Mouse (Mus musculus): ENCODE results near the gene Epor.

Epor gene

DNA sequence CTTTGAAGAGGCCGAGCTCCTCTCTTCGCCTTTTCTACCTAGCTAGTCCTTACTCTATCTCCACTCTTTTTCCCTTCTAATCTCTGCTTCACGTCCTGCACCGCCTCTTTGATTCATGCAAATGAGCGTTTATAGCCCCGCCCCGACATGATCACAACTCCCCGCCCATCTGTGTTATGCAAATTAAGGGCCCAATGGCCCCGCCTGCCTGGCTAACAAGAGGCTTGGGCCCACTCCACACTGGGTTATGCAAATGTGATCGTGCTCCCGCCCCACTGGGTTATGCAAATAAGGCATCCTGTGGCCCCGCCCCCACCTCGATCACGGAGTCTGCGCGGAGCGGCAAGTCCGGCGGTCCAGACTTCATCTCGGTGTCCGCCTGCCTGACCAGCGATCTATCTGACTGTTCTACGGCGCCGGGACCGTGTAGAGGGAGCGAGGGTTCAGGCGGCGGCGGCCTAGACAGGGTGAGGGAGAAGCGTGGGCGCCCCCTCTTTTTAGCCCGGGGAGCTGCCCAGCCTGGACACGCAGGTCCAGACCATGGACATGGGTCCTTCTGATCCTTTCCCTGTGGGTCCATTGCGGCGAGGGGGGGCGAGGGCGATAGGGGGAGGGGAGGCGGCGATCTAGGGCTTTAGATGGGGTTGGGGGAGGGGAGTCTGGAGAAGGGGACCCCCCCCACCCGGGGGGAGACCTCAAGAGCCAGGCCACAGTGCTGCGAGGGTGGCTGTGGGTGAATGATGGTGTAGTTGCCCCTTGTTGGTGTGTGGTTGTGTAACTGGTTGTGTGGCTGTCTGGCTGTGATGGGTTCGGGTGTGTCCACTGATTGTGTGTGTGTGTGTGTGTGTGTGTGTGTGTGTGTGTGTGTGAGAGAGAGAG is 26.4 kb downstream of the Epor start, which contains the start of gene Plppr2:
Gene Plppr2, plus strand, starts transcription at position 342 of the 879 bp plus-strand sequence.
- peak; percentile 96 for DNase-seq (ENCODE audit: low spot score)

GRCm38 (mm10) chr9:21935466-21936131 is 27.7 kb downstream of the Epor start:
- DNase-seq (ENCODE audit: low spot score) = no peak

- DNase-seq (ENCODE audit: low spot score) = no peak
Measured at GRCm38 (mm10) chr9:21934021-21934420, 29.3 kb downstream of the Epor start.

GRCm38 (mm10) chr9:21932445-21933137 is 30.7 kb downstream of the Epor start:
- no peak for DNase-seq (ENCODE audit: low spot score)

DNA sequence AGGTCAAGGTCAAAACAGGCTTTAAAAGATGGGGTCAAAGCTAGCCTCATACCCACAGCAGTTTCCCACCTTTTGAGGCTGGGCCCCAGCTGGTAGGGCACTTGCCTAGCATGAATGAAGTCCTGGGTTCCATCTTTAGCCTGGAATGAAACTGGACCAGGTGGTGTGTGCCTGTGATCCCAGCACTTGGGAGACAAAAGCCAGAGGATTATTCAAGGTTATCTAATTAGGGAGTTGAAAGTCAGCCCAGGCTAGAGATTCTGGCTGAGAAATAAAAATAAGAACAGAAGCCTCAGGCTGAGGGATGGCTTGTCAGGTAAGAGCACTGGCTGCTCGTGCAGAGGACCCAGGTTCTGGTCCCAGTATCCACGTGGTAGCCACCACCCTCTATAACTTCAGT is 31.3 kb downstream of the Epor start:
- no peak for DNase-seq (ENCODE audit: low spot score)

DNA sequence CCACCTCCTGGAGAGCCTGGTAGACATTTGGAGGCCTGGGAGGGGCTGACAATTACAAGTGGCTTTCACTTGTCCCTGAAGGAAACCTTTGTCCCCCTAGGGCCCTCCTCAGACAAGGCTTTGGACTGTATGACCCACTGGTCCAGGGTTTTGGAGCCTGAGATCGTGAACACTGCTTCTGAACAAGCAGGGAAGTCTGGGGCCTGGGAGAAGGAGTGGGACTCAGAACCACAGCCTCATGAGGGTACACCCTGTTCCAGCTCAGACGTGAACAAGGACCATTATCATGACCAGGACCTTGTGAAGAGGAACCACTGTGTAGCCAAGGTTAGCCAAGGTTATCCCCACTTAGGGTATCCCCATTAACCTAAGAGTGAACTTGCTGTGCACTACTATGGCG is 34.1 kb downstream of the Epor start:
- DNase-seq (ENCODE audit: low spot score) = no peak

DNA sequence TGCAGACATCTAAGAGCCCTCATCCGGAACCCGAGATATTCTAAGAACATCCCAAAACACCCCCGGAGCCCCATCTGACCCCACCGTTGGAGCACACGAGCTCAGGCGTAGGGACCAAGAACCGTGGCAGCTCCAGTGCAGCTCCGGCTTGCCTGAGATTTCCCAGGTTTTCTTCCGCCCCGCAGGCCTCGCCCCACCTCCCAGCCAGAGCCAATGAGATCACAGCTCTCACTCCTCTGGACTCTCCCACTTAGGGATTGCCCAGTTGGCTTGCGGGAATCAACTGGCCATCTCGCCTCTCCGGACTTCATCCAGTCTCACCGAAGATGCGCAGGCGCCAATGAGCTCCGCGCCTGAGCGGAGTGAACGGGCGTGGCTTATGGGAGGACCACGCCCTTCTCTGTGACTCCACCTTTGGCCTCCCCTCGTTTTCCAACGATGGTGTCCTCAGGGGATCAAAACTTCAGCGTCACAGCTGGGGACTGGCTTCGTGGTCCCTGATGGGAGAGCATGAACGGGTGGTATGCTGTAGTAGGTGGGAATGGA is 36.0 kb downstream of the Epor start, which contains the start of the genes Ccdc159 and Tmem205:
Gene Ccdc159, plus strand, starts transcription at position 264 of the 546 bp plus-strand sequence.
Gene Tmem205, minus strand, starts transcription at position 349 of the 546 bp plus-strand sequence.
- peak; percentile 92 for DNase-seq (ENCODE audit: low spot score)

DNA sequence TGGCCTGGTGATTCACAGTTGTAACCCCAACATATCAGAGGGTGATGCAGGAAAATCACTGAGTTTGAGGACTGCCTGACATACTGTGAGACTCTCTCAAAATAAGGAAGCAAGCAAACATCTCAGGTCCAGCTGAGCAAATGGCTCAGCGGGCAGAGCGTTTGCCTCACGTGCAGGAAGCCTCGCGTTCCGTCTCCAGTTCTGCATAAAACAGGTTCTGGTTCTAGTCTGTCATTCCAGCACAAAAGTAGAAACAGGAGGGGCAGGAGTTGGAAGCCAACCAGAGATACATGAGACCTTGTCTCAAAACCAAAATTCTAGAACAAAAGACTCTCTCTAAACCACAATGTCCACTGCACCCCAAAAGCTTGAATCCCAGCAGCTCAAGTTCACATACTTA is 36.5 kb downstream of the Epor start:
- no peak for DNase-seq (ENCODE audit: low spot score)

GRCm38 (mm10) chr9:21926155-21926554 is 37.2 kb downstream of the Epor start:
- DNase-seq (ENCODE audit: low spot score) = no peak

DNA sequence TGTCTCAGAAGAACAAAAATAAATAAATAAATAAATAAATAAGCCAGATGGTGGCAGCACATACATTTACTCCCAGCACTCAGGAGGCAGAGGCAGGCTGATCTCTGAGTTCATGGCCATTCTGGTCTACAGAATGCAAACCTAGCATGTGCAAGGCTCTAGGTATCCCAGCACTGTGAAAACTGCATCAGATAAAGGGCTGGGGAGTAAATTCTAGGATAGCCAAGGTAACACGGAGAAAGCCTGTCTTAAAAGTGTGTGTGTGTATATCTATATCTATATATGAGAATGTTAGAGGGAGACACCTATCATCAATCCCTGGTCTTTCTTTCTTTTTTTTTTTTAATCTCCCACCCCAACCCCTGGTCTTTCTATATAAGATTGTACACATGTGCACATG is 37.8 kb downstream of the Epor start:
- no peak for DNase-seq (ENCODE audit: low spot score)

- no peak for DNase-seq (ENCODE audit: low spot score)
Measured at GRCm38 (mm10) chr9:21925034-21925433, 38.3 kb downstream of the Epor start.

GRCm38 (mm10) chr9:21924099-21924493 is 39.2 kb downstream of the Epor start:
- no peak for DNase-seq (ENCODE audit: low spot score)

GRCm38 (mm10) chr9:21923490-21924098 is 39.7 kb downstream of the Epor start:
- no peak for DNase-seq (ENCODE audit: low spot score)

DNA sequence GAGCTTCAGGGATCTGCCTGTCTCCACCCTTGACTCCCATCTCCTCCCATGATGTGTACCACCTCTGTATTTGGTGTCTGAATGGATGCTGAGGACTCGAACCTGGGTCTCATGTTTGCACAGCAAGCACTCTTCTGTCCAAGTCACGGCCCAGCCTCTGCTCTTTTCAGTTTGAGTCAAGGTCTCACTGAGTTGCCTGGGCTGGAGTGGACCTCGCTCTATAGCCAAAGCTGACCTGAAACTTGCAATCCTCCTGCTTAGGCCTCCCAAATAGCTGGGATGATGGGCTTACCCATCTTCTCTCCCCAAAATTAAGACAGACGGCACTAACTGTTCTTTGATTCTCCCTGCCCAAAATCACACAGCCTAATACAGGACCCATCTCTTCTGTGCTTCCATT is 40.3 kb downstream of the Epor start:
- DNase-seq (ENCODE audit: low spot score) = no peak

- no peak for DNase-seq (ENCODE audit: low spot score)
Measured at GRCm38 (mm10) chr9:21918692-21919384, 44.5 kb downstream of the Epor start.

DNA sequence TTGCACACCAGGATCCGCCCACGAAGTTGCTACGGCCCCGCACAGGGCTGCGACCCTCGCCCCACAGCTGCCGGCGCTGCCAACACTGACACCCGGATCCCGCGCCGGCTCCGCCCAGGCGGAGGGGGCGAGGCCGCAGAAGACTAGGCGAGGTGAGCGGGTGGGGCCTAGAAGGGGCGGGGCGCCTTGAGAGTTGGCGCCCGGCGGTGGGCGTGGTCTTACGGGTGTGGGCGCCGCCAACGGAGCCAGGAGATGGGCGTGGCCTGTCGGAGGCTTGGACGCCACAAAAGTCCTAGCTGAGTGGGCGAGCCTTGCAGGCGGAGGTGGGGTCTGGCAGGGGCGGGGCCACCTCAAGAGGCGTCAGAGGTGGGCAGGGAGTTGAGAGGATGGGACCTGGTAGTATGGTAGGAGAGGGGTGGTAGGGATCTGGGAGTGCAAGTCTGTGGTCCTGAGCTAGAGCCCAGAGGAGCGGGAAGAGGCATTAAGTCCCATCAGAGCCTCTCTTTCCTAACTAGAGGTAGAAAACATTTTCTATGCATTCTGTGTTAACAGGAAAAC is 45.2 kb downstream of the Epor start, which contains the start of gene Rab3d:
Gene Rab3d, minus strand, starts transcription at position 158 of the 558 bp plus-strand sequence.
- peak; percentile 83 for DNase-seq (ENCODE audit: low spot score)

GRCm38 (mm10) chr9:21917493-21918034 is 45.7 kb downstream of the Epor start:
- peak; percentile 49 for DNase-seq (ENCODE audit: low spot score)

DNA sequence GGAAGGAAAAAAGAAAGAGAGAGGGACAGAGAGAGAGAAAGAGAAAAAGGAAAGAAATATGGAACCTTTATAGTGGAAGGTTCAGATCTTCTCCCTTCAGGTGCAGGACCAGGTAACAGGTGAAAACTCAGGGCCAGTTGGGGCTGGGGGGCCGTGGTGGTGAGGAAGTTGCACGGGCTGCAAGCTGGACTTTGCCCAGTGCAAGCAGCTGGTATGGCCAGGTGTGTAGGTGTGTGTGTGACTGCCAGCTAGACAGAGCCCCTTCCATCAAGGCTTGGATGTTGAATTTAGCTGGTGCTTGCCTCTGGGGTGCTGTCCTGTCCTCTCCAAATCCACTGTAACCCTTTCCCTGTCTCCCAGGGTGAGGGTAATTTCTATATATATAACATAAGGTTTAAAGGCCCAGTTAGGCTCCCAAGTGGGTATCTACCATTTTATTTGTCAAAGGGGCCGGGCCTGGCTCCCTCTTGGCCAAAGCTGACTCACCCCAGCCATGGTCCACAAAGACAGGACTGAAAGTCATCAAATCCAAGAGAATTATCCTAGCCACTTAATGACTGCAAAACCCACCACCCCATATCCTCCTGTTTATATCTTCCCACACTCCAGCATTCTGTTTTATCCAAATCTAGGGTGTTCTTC is 46.3 kb downstream of the Epor start:
- DNase-seq (ENCODE audit: low spot score) = no peak

GRCm38 (mm10) chr9:21909474-21910223 is 53.7 kb downstream of the Epor start:
- DNase-seq (ENCODE audit: low spot score) = no peak
